Mouse (Mus musculus): Measurements from ENCODE around the gene Mast1. TPM values are rescaled to one million over a fixed set of nuclear protein-coding genes. Genes with fewer than 3 reads are reported as not detected.
A peak's percentile ranks its signal among the peaks of the same experiment; 100 is the strongest.

Mast1 gene
- polyA plus RNA-seq, 1 experiment from 2014 or later, result 29.3 TPM

DNA sequence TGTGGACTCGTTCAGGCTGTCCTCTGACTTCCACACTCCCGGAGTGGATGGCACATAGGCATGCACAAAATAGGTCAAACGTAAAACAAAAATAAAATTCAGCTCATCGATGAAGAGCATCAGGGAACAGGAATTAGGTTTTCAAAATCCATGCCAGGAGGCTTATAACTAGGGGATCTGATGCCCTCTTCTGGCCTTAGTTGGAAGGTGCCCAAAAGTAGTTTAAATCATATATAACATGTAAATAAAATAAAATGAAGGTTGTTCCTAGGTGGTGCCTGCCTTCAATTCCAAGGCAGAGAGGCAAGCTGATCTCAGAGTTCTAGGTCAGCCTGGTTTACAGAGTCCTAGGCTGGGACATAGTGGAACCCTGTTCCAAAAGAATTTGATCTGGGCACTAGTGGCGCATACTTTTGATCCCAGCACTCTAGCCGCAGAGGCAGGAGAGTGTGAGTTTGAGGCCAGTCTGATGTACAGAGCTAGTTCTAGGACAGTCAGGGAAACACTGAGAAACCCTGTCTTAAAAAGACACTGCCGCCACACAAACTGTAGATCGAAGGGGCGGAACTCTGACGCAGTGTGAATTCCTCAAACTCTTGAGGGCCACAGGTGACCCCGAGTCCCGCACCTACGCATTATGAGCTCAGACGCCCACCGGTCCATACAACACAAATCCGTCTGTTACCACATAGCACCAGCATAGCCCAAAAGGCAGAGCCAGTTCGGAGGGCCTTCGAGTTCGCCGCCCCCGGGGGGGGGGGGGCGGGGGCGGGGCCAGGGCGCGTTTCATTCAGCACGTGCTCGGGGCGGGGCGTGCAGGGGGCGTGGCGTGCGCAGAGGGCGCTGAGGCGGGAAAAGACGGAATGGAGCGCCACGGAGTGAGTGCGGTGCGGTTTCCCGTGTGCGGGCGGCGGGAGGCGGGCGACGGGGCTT is 65.5 kb downstream of the Mast1 start, which contains the start of gene Syce2:
TSS of gene Syce2 (plus strand) at position 736 of the 933 bp plus-strand sequence.
- Histone ChIP-seq H3K4me2 (peak within 1 kb of the TSS; percentile 82), H3K36me3 (replicated peaks) (peaks cover 39% of the 10 kb centered on the region), H3K27ac (0 out of 2 replicates have a peak within 1 kb of the TSS, but pooled peaks have one; percentile 25), H3K27me3 (peaks cover 17% of the 10 kb centered on the region), H3K4me1 (peaks cover 16% of the 10 kb centered on the region), H3K4me3 (replicated peaks) (peak within 1 kb of the TSS; percentile 44), H3K9ac (peak within 1 kb of the TSS; percentile 57), H3K9me3 (no peaks in the 10 kb centered on the region)
- WGBS, result 17% methylated on average over 43 of the region's 46 CpGs
- peak; percentile 64 for ATAC-seq (ENCODE audit: low FRiP score)

Small RNA genes lying within 50 kb of the gene (microRNA-seq; reads per million reads assigned to microRNA genes)
- gene Gm24197 (not detected), gene Mir7069 (9.2 reads per million, percentile 26 among the genes with 10 or more reads in this experiment)

Other genes starting within 250 kb of the Mast1 start
- 22.8 and 26.6 TPM in 2 replicates for gene Nacc1, start 249.5 kb downstream of the Mast1 start, polyA plus RNA-seq (2016; fragmentation: Nextera tagmentation; extraction: Ambion mirVana)
- gene Lyl1, start 235.9 kb downstream of the Mast1 start, polyA plus RNA-seq (2016; fragmentation: Nextera tagmentation; extraction: Ambion mirVana), result 3.1 and 3.9 TPM in 2 replicates
- 2.2 and 3.5 TPM in 2 replicates for gene G430095P16Rik, start 214.4 kb downstream of the Mast1 start, polyA plus RNA-seq (2016; fragmentation: Nextera tagmentation; extraction: Ambion mirVana)
- 31.9 and 33.2 TPM in 2 replicates for gene Nfix, start 137.0 kb downstream of the Mast1 start, polyA plus RNA-seq (2016; fragmentation: Nextera tagmentation; extraction: Ambion mirVana)
- 5.3 and 5.6 TPM in 2 replicates for gene Dand5, start 114.5 kb downstream of the Mast1 start, polyA plus RNA-seq (2016; fragmentation: Nextera tagmentation; extraction: Ambion mirVana)
- 43.0 and 44.8 TPM in 2 replicates for gene Gadd45gip1, start 105.8 kb downstream of the Mast1 start, polyA plus RNA-seq (2016; fragmentation: Nextera tagmentation; extraction: Ambion mirVana)
- 108 and 118 TPM in 2 replicates for gene Rad23a, start 96.7 kb downstream of the Mast1 start, polyA plus RNA-seq (2016; fragmentation: Nextera tagmentation; extraction: Ambion mirVana)
- gene Calr, start 90.4 kb downstream of the Mast1 start, polyA plus RNA-seq (2016; fragmentation: Nextera tagmentation; extraction: Ambion mirVana), result 619 TPM in 2 replicates
- gene Farsa, start 80.4 kb downstream of the Mast1 start, polyA plus RNA-seq (2016; fragmentation: Nextera tagmentation; extraction: Ambion mirVana), result 110 and 111 TPM in 2 replicates
- 76.7 and 82.9 TPM in 2 replicates for gene Syce2, start 65.2 kb downstream of the Mast1 start, polyA plus RNA-seq (2016; fragmentation: Nextera tagmentation; extraction: Ambion mirVana)
- 31.1 and 33.2 TPM in 2 replicates for gene Gcdh, start 43.4 kb downstream of the Mast1 start, polyA plus RNA-seq (2016; fragmentation: Nextera tagmentation; extraction: Ambion mirVana)
- 2.4 and 3.5 TPM in 2 replicates for gene Klf1, start 35.4 kb downstream of the Mast1 start, polyA plus RNA-seq (2016; fragmentation: Nextera tagmentation; extraction: Ambion mirVana)
- 8.7 and 9.8 TPM in 2 replicates for gene Dnase2a, start 28.8 kb downstream of the Mast1 start, polyA plus RNA-seq (2016; fragmentation: Nextera tagmentation; extraction: Ambion mirVana)
- 0.88 and 1.6 TPM in 2 replicates for gene Rtbdn, start 9.6 kb upstream of the Mast1 start, polyA plus RNA-seq (2016; fragmentation: Nextera tagmentation; extraction: Ambion mirVana)
- gene Gm49661, start 32.1 kb upstream of the Mast1 start, polyA plus RNA-seq (2016; fragmentation: Nextera tagmentation; extraction: Ambion mirVana), result not detected in 2 replicates
- gene Prdx2, start 32.2 kb upstream of the Mast1 start, polyA plus RNA-seq (2016; fragmentation: Nextera tagmentation; extraction: Ambion mirVana), result 1,271 and 1,280 TPM in 2 replicates
- 117 and 124 TPM in 2 replicates for gene Rnaseh2a, start 32.4 kb upstream of the Mast1 start, polyA plus RNA-seq (2016; fragmentation: Nextera tagmentation; extraction: Ambion mirVana)
- 4.8 and 4.9 TPM in 2 replicates for gene Junb, start 41.4 kb upstream of the Mast1 start, polyA plus RNA-seq (2016; fragmentation: Nextera tagmentation; extraction: Ambion mirVana)
- gene Hook2, start 53.2 kb upstream of the Mast1 start, polyA plus RNA-seq (2016; fragmentation: Nextera tagmentation; extraction: Ambion mirVana), result 16.1 and 18.2 TPM in 2 replicates
- not detected in 2 replicates for gene Best2, start 77.2 kb upstream of the Mast1 start, polyA plus RNA-seq (2016; fragmentation: Nextera tagmentation; extraction: Ambion mirVana)
- 140 TPM in 2 replicates for gene Asna1, start 87.9 kb upstream of the Mast1 start, polyA plus RNA-seq (2016; fragmentation: Nextera tagmentation; extraction: Ambion mirVana)
- 156 and 175 TPM in 2 replicates for gene Trir, start 89.5 kb upstream of the Mast1 start, polyA plus RNA-seq (2016; fragmentation: Nextera tagmentation; extraction: Ambion mirVana)
- gene Tnpo2, start 99.6 kb upstream of the Mast1 start, polyA plus RNA-seq (2016; fragmentation: Nextera tagmentation; extraction: Ambion mirVana), result 45.1 and 50.7 TPM in 2 replicates
- gene Fbxw9, start 122.7 kb upstream of the Mast1 start, polyA plus RNA-seq (2016; fragmentation: Nextera tagmentation; extraction: Ambion mirVana), result 32.1 and 33.7 TPM in 2 replicates
- 1.3 TPM in 1 of 2 replicates, not detected in the other for gene Gm5741, start 130.6 kb upstream of the Mast1 start, polyA plus RNA-seq (2016; fragmentation: Nextera tagmentation; extraction: Ambion mirVana)
- gene Dhps, start 134.4 kb upstream of the Mast1 start, polyA plus RNA-seq (2016; fragmentation: Nextera tagmentation; extraction: Ambion mirVana), result 74.2 and 82.3 TPM in 2 replicates
- gene Wdr83os, start 143.4 kb upstream of the Mast1 start, polyA plus RNA-seq (2016; fragmentation: Nextera tagmentation; extraction: Ambion mirVana), result 117 and 118 TPM in 2 replicates
- 48.2 and 48.8 TPM in 2 replicates for gene Wdr83, start 143.9 kb upstream of the Mast1 start, polyA plus RNA-seq (2016; fragmentation: Nextera tagmentation; extraction: Ambion mirVana)
- 14.9 and 17.8 TPM in 2 replicates for gene Man2b1, start 145.9 kb upstream of the Mast1 start, polyA plus RNA-seq (2016; fragmentation: Nextera tagmentation; extraction: Ambion mirVana)
- 1.4 and 1.7 TPM in 2 replicates for gene Zfp791, start 185.7 kb upstream of the Mast1 start, polyA plus RNA-seq (2016; fragmentation: Nextera tagmentation; extraction: Ambion mirVana)
- gene Cks1brt, start 214.6 kb upstream of the Mast1 start, polyA plus RNA-seq (2016; fragmentation: Nextera tagmentation; extraction: Ambion mirVana), result not detected in 2 replicates

Measured in forebrain, embryonic 12.5 days (tissue).